Mouse (Mus musculus) C2C12 (cell line): ENCODE results near the gene Sohlh2. TPM values are rescaled to one million over a fixed set of nuclear protein-coding genes. Genes with fewer than 3 reads are reported as not detected.

Experiments used
- H3K27me3 ChIP-seq: one replicate; pipeline ENCODE4 v1.6.1; 2011; ENCODE audit not compliant: control insufficient read depth, insufficient read depth, insufficient read length
- H3K36me3 ChIP-seq: one replicate; pipeline ENCODE4 v1.6.1; 2011; ENCODE audit not compliant: control insufficient read depth, insufficient read depth
- H3K4me3 ChIP-seq: one replicate; pipeline ENCODE4 v1.5.1; 2011; ENCODE audit warnings: mild to moderate bottlenecking, control low read depth; ENCODE audit not compliant: poor library complexity, insufficient read depth, severe bottlenecking
- H3K79me2 ChIP-seq: one replicate; pipeline ENCODE4 v1.6.1; 2011; ENCODE audit not compliant: control insufficient read depth, insufficient read depth
- H3K79me3 ChIP-seq: one replicate; pipeline ENCODE4 v1.6.1; 2011; ENCODE audit warnings: low read depth, control low read depth
- H3ac ChIP-seq: one replicate; pipeline ENCODE3; 2011; ENCODE audit warnings: low read depth; ENCODE audit not compliant: control insufficient read depth, insufficient read length
- CEBPB ChIP-seq: IDR thresholded peaks from one replicate; pipeline ENCODE4 v1.6.1; 2011; ENCODE audit warnings: low read depth, mild to moderate bottlenecking, control low read depth, moderate library complexity
- CTCF ChIP-seq: IDR thresholded peaks from one replicate; pipeline ENCODE4 v1.5.1; 2011; ENCODE audit not compliant: control insufficient read depth, insufficient read depth, insufficient read length
- FOSL1 ChIP-seq: IDR thresholded peaks from one replicate; pipeline ENCODE4 v1.8.0; 2011; ENCODE audit warnings: mild to moderate bottlenecking, low read length; ENCODE audit not compliant: poor library complexity, insufficient read depth, severe bottlenecking
- MAX ChIP-seq: IDR thresholded peaks from one replicate; pipeline ENCODE4 v1.6.1; 2011; ENCODE audit warnings: mild to moderate bottlenecking, control low read depth
- MYOD1 ChIP-seq: IDR thresholded peaks from one replicate; pipeline ENCODE4 v1.6.1; 2011; ENCODE audit warnings: low read depth; ENCODE audit not compliant: control insufficient read depth, insufficient read length
- MYOG ChIP-seq: IDR thresholded peaks from one replicate; pipeline ENCODE4 v1.6.1; 2011; ENCODE audit not compliant: control insufficient read depth, insufficient read length; ENCODE audit errors: extremely low read depth
- USF1 ChIP-seq: IDR thresholded peaks from one replicate; pipeline ENCODE4 v1.6.1; 2011; ENCODE audit warnings: low read depth, mild to moderate bottlenecking, control low read depth, moderate library complexity
- polyA plus RNA-seq: library from polyadenylated mRNA; unstranded; fragments of >200 nt; fragmentation: generic; extraction: Trizol; gene quantifications from one replicate; pipeline ENCODE4 v1.2.1, GENCODE M21; 2012; ENCODE audit warnings: missing spikeins

Sohlh2 gene
- polyA plus RNA-seq, 1 experiment = 0.02 TPM

- H3ac ChIP-seq = no peak overlapping the region
- no peaks in the 10 kb centered on the region for H3K36me3 ChIP-seq
- H3K79me3 ChIP-seq = no peaks in the 10 kb centered on the region
- no peak overlapping the region for H3K4me3 ChIP-seq
- TF ChIP-seq MAX = no peak
- TF ChIP-seq CTCF = no peak
- no peaks in the 10 kb centered on the region for H3K79me2 ChIP-seq
- no peaks in the 10 kb centered on the region for H3K27me3 ChIP-seq
Measured at GRCm38 (mm10) chr3:55227214-55227581, 45.4 kb downstream of the Sohlh2 start.

- H3K79me3 ChIP-seq = no peaks in the 10 kb centered on the region
- no peaks in the 10 kb centered on the region for H3K27me3 ChIP-seq
- TF ChIP-seq USF1 (peak; percentile 75), CEBPB (peak; percentile 16), FOSL1 (no peak)
- peak within 1 kb of the TSS; percentile 56 for H3ac ChIP-seq
- no peaks in the 10 kb centered on the region for H3K36me3 ChIP-seq
- H3K79me2 ChIP-seq = no peaks in the 10 kb centered on the region
- peak within 1 kb of the TSS; percentile 21 for H3K4me3 ChIP-seq
Measured at GRCm38 (mm10) chr3:55241730-55242421, 60.0 kb downstream of the Sohlh2 start, which contains the start of gene Dclk1. Gene Dclk1, plus strand, starts transcription at chr3:55242364.

DNA sequence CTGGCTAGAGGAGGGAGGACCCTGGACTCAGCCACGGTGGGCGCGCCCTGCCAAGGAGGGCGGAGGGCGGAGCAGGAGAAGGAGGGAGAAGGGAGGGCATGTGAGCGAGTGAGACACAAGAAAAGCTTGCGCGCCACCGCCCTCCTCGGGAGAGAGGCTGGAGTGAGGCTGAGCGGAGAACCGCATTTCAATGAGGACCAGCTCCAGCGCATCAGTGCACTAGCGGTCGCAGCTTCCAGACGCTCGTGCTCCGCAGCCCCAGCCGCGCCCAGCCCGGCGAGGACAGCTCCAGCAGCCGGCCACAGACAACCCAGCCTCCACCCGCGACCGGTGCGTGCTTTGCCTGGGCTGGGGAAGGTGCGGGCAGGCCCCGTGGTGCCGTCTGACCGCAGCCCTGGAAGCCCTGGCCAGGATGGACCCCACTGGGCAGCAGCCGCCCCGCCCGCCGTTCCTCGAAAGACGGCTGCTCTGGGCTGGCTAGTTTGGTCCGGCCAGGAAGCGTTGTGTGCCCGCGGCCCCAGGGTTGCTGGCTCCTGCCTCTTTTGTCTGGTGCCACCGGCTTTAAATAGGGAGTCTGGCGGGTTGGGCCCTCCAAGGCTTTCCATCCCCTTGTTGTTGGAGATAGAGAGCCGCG lies 60.7 kb downstream of the Sohlh2 start:
- Histone ChIP-seq H3K79me3 (no peaks in the 10 kb centered on the region), H3K4me3 (peak overlapping the region; percentile 21), H3ac (peak overlapping the region; percentile 56), H3K79me2 (no peaks in the 10 kb centered on the region), H3K36me3 (no peaks in the 10 kb centered on the region), H3K27me3 (no peaks in the 10 kb centered on the region)
- TF ChIP-seq MYOG = no peak
- TF ChIP-seq FOSL1 = no peak
- TF ChIP-seq USF1 = no peak
- no peak for TF ChIP-seq CEBPB
- TF ChIP-seq MYOD1 = no peak

DNA sequence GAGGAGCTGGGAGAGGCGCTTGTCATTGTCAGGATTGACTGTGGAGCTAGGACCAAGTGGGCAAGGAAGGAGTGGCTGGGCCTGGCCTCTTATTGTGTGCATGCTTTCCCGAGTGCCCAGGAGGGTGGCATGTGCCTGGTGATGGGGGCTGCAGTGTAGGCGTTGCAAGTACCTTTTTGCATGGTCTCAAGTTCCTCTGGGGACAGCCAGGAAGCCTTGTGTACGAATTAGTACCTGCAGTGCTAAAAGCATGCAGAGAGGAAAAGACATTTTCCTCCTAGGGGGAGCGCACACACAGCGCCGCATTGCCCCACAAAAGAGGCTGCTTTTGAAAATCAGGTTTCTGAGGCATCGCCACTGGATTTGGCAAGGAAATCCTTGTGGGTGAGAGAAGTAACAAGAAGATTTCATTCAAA lies 61.2 kb downstream of the Sohlh2 start:
- Histone ChIP-seq H3K4me3 (no peak overlapping the region), H3K36me3 (no peaks in the 10 kb centered on the region), H3K79me3 (no peaks in the 10 kb centered on the region), H3K27me3 (no peaks in the 10 kb centered on the region), H3K79me2 (no peaks in the 10 kb centered on the region), H3ac (no peak overlapping the region)
- TF ChIP-seq CTCF = no peak
- no peak for TF ChIP-seq USF1
- TF ChIP-seq MAX = no peak
- TF ChIP-seq FOSL1 = no peak
- no peak for TF ChIP-seq MYOG
- TF ChIP-seq MYOD1 = no peak
- no peak for TF ChIP-seq CEBPB

DNA sequence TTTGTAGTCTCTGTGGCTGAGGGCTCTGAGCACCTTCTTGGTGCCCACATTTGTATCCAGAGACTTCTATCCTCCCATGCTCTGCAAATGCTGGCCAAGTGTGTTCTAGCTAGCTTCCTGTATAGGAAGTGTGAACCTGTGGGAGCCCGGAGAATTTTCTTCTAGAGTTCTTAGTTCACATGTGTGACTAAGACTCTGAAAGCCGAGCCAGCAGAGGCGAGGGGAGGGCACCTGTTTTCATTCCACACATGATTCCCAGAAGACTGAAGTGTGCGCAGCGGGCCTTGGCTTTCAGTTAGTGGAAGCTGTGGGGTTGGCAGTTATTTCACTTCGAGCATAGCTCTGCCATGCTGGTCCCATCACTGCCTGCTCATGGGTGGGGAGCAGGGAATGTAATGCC lies 62.3 kb downstream of the Sohlh2 start:
- no peaks in the 10 kb centered on the region for H3K79me3 ChIP-seq
- no peaks in the 10 kb centered on the region for H3K79me2 ChIP-seq
- no peak overlapping the region for H3K4me3 ChIP-seq
- no peaks in the 10 kb centered on the region for H3K27me3 ChIP-seq
- H3ac ChIP-seq = no peak overlapping the region
- no peaks in the 10 kb centered on the region for H3K36me3 ChIP-seq
- TF ChIP-seq FOSL1 = no peak

DNA sequence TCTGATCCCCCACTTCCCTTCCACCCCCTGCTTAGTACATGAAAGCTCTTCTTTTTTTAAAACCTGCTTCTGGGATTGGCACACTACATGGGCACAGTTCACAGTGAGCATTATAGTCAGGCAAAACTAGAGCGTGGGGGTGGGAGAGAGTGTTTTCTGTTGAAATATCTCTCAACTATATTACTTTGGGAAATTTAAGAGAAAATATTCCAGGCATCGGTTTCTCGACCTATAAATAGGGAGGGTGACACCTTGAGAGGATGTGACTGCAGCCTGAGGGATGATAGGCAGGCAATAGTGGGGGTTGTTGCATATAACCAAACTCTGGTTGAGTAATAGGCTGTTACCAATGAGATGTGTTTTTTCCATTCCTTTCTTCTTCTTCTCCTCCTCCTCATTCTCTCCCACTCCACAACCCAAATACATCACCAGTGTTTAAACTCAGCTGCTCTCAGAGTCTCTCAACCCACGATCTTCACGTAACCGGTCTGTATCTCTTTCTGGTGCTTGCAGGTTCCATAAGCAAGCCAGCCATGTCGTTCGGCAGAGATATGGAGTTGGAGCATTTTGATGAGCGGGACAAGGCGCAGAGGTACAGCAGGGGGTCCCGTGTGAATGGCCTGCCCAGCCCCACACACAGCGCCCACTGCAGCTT lies 64.9 kb downstream of the Sohlh2 start:
- Histone ChIP-seq H3K27me3 (no peaks in the 10 kb centered on the region), H3K79me2 (no peaks in the 10 kb centered on the region), H3K79me3 (no peaks in the 10 kb centered on the region), H3K36me3 (no peaks in the 10 kb centered on the region), H3ac (no peak overlapping the region), H3K4me3 (no peak overlapping the region)
- TF ChIP-seq FOSL1 = no peak
- TF ChIP-seq MYOG = no peak
- TF ChIP-seq MYOD1 = no peak
- TF ChIP-seq USF1 = no peak
- no peak for TF ChIP-seq CEBPB
- no peak for TF ChIP-seq CTCF
- no peak for TF ChIP-seq MAX
